Mouse (Mus musculus) lung, postnatal 0 days (tissue): ENCODE results near the gene Fam19a2. TPM values are rescaled to one million over a fixed set of nuclear protein-coding genes. Genes with fewer than 3 reads are reported as not detected.

Experiments used
- ATAC-seq: fragments of 200-750 bp; cut with Nextera tagmentation; 2 replicates; pipeline ENCODE4 v1.8.0; 2017; ENCODE audit warnings: moderate library complexity
- DNase-seq: peaks from one replicate; pipeline ENCODE4 v3.0.0-alpha.2; 2016; ENCODE audit warnings: low spot score
- H3K27ac ChIP-seq: fragments of 300-500 bp; sonication (generic); 2 replicates; pipeline ENCODE4 v1.5.1; 2014; ENCODE audit warnings: antibody characterized with exemption, mild to moderate bottlenecking, low read length, mixed read lengths
- H3K27me3 ChIP-seq: fragments of 300-500 bp; sonication (generic); replicated peaks from 2 replicates; pipeline ENCODE4 v1.6.1; 2014; ENCODE audit warnings: low read length, mixed read lengths; ENCODE audit not compliant: insufficient read depth
- H3K36me3 ChIP-seq: fragments of 300-500 bp; sonication (generic); 2 replicates; pipeline ENCODE4 v1.6.1; 2014; ENCODE audit warnings: low read length, mixed read lengths; ENCODE audit not compliant: insufficient read depth
- H3K4me1 ChIP-seq: fragments of 300-500 bp; sonication (generic); 2 replicates; pipeline ENCODE4 v1.6.1; 2014; ENCODE audit warnings: antibody characterized with exemption, low read depth, low read length, mixed read lengths; ENCODE audit not compliant: insufficient read depth
- H3K4me2 ChIP-seq: fragments of 300-500 bp; sonication (generic); replicated peaks from 2 replicates; pipeline ENCODE4 v1.6.1; 2014; ENCODE audit warnings: low read depth, mild to moderate bottlenecking, low read length, moderate library complexity, mixed read lengths
- H3K4me3 ChIP-seq: fragments of 300-500 bp; sonication (generic); 2 replicates; pipeline ENCODE4 v1.5.1; 2014; ENCODE audit warnings: low read depth, low read length
- H3K9ac ChIP-seq: fragments of 300-500 bp; sonication (generic); replicated peaks from 2 replicates; pipeline ENCODE4 v1.6.1; 2014; ENCODE audit warnings: low read depth, mild to moderate bottlenecking
- H3K9me3 ChIP-seq: fragments of 300-500 bp; sonication (generic); 2 replicates; pipeline ENCODE4 v1.6.1; 2016; ENCODE audit warnings: low read length, mixed read lengths
- CTCF ChIP-seq: IDR thresholded peaks from 2 replicates; pipeline ENCODE4 v1.5.1; 2016; ENCODE audit warnings: antibody characterized with exemption, mild to moderate bottlenecking
- EP300 ChIP-seq: IDR thresholded peaks from 2 replicates; pipeline ENCODE4 v1.6.1; 2016; ENCODE audit warnings: antibody characterized with exemption, mild to moderate bottlenecking, control low read depth
- WGBS: fragments of 180-500 bp; shearing (Covaris S2); extraction: QIAGEN DNeasy Blood & Tissue Kit; methylation state at CpG from one replicate; pipeline ENCODE4 v1.1.7; 2014; 5-methylcytosine and 5-hydroxymethylcytosine counted together
- polyA plus RNA-seq: library from polyadenylated mRNA; unstranded; fragments of >200 nt; fragmentation: Nextera tagmentation; extraction: Ambion mirVana; gene quantifications from 2 replicates; pipeline ENCODE4 v1.2.1, GENCODE M21; 2015

Fam19a2 gene
- polyA plus RNA-seq, 1 experiment from 2014 or later: 0.24 TPM

DNA sequence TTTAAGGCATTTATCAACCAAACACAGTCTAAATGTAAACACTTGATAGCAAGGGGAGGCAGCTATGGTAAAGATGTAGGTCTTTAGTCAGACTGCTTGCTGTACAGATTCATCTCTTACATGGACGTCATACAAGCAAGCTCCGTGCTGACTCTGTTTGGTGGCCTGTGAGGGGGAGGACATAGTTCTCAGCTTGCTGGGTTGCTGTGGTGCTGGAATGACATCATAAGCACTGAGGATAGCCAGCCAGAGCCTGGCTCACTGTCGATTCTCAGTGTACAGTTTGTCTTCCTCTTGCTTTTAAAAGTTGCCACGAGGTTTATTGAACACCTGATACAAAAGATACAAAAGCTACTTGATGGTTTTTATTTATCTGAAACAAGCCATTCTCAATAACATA is 100.8 kb downstream of the Fam19a2 start:
- Histone ChIP-seq H3K27ac (no peak overlapping the region), H3K9ac (no peak overlapping the region), H3K4me3 (no peak overlapping the region), H3K36me3 (no peaks in the 10 kb centered on the region), H3K27me3 (no peaks in the 10 kb centered on the region), H3K9me3 (no peaks in the 10 kb centered on the region), H3K4me2 (no peak overlapping the region), H3K4me1 (no peaks in the 10 kb centered on the region)
- TF ChIP-seq CTCF: no peak
- no peak for TF ChIP-seq EP300
- WGBS: 38% methylated on average over 4 of the region's 4 CpGs
- DNase-seq (no peak), ATAC-seq (no peak)

DNA sequence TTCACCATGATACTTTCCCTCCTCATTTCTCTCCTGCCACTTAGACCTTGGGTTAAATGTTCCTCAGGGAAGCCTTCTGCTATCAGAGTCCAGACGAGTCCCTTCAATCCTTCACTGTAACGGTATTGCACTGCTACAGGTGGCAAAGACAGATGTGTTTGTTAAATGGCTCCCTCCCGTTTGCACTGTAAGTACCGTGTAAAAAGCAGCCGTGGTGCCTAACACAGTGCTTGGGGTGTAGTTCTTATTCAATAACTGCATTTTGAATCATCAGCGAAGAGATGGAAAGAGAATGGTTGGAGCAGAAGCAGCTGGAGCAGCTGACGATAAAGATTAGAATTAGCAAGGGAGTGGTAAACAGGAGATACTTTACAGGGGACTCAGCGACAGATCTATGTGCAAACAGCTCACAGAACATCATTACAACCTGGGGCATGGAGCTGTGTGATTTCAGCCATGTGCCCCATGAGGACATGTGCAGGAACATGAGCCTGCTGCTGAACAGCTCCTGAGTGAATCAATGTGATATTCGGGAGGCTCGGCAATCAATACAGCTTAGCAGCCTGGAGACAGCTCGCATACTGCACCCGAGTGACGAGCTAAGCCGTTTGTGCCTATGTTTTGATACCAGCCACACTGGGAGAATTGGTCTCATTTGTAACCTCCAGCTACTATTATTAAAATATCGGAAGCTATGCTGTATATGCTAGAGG is 103.5 kb downstream of the Fam19a2 start:
- DNase-seq: no peak
- no peak overlapping the region for H3K27ac ChIP-seq
- no peaks in the 10 kb centered on the region for H3K9me3 ChIP-seq
- H3K4me2 ChIP-seq: no peak overlapping the region
- 73% methylated on average over 15 of the region's 15 CpGs for WGBS
- H3K9ac ChIP-seq: no peak overlapping the region
- no peaks in the 10 kb centered on the region for H3K4me1 ChIP-seq
- no peak overlapping the region for H3K4me3 ChIP-seq
- no peak for TF ChIP-seq EP300
- no peak for TF ChIP-seq CTCF
- no peaks in the 10 kb centered on the region for H3K36me3 ChIP-seq
- ATAC-seq: no peak
- no peaks in the 10 kb centered on the region for H3K27me3 ChIP-seq

DNA sequence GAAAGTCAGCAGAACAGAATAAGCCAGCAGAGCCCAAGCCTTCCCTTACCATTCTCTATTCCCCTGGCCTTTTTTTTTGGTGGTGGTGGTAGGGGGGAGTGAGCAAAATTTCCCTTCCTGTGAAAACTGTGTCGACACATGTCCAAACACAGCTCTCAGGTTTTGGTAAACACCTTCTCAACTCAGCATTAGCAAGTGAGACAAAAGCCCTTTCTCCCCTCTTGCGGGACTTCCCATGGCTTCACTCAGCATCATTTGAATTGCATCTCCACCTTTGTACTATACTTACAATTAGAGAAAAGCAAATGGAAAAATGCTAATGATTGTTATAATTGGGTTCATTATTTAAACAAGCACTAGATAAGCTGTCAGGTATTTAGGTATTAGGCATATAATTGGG is 119.5 kb downstream of the Fam19a2 start:
- H3K4me3 ChIP-seq: no peak overlapping the region
- WGBS: 38% methylated on average over 2 of the region's 2 CpGs
- TF ChIP-seq EP300 (no peak), CTCF (no peak)
- H3K36me3 ChIP-seq: no peaks in the 10 kb centered on the region
- H3K27me3 ChIP-seq: no peaks in the 10 kb centered on the region
- no peak overlapping the region for H3K27ac ChIP-seq
- no peak overlapping the region for H3K9ac ChIP-seq
- H3K9me3 ChIP-seq: no peaks in the 10 kb centered on the region
- DNase-seq (no peak), ATAC-seq (no peak)
- H3K4me1 ChIP-seq: no peaks in the 10 kb centered on the region
- no peak overlapping the region for H3K4me2 ChIP-seq

DNA sequence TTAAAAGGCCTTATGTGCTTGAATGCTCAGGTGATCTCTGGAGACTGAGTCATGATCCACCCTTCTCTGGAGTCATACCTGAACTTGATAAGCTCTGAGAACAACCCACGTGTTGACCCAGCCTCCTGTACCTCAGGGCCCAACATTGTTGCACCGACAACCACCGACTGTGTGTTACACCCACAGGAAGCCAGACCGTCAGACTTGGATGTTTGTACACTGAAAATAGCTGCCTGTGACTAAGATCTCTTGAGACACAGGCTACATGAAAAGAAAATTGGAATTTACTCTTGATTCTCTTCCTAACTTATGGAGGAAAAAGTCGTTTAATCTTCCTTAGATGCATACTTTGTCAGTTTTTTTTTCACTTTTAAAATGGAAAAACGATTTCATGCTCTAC is 121.8 kb downstream of the Fam19a2 start:
- Histone ChIP-seq H3K9me3 (no peaks in the 10 kb centered on the region), H3K4me2 (no peak overlapping the region), H3K27me3 (no peaks in the 10 kb centered on the region), H3K36me3 (no peaks in the 10 kb centered on the region), H3K27ac (no peak overlapping the region), H3K4me1 (no peaks in the 10 kb centered on the region), H3K9ac (no peak overlapping the region), H3K4me3 (no peak overlapping the region)
- no peak for ATAC-seq
- TF ChIP-seq CTCF: no peak
- no peak for TF ChIP-seq EP300
- DNase-seq: no peak
- 61% methylated on average over 6 of the region's 6 CpGs for WGBS

DNA sequence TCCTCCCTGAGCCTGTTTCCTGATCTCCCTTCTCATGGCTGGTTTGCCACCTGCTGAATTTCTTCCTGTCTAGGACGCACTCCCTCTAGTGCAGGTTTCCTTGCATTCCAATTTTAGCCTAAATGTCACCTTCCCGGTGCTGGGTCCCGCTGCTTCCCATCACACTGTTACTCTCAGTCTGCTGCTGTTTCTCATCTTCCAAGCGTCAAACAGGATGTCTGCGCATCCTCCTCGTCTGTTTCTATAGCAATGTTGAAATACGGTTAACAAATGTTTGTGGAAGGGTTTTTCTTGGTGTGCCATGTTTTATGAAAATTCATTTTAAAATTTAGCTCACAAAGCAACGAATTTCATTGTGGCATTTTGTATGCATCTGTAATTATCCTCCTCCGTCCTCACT is 131.6 kb downstream of the Fam19a2 start:
- Histone ChIP-seq H3K27ac (no peak overlapping the region), H3K4me2 (no peak overlapping the region), H3K36me3 (no peaks in the 10 kb centered on the region), H3K4me3 (no peak overlapping the region), H3K4me1 (no peaks in the 10 kb centered on the region), H3K9me3 (no peaks in the 10 kb centered on the region), H3K27me3 (no peaks in the 10 kb centered on the region), H3K9ac (no peak overlapping the region)
- no peak for ATAC-seq
- 67% methylated on average over 9 of the region's 9 CpGs for WGBS
- no peak for DNase-seq
- TF ChIP-seq CTCF: no peak
- TF ChIP-seq EP300: no peak

DNA sequence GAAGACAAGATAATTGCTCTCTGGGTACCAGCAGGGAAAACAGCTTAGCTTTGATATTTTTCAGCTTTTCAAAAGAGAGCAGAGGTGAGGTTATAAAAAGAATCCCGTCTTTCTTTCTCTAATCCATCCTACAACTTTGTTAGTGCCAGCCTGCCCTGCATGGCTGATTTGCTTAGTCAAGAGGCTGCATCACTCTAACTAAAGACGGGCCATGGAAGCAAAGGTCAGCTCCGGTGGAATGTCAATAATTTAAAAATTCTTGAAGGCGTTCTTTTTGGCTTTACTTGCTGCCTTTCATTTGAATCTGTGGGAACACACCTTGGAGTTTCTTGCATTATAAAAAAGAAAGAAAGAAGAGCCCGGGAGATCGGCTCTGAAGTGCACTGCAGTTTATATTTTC is 134.3 kb downstream of the Fam19a2 start:
- TF ChIP-seq EP300: no peak
- no peak for TF ChIP-seq CTCF
- no peak for DNase-seq
- no peaks in the 10 kb centered on the region for H3K9me3 ChIP-seq

DNA sequence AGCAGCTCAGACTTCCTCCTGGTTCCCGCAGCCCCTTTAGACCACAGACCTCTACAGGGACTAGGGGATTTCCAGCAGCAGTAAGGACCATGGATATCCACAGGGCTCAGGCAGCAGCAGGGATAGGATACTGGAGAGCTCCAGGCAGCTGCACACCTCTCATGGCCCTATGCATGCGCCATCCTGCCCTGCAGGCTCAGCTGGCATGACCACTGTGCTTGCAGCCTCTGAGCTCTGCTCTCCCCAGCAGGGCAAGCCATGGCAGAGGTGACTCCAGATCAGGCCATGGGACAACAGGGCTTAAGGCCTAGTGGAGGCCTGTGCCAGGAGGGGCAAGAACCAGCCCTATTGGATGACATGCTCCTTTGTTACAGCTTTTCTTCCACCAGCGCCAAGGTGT is 137.4 kb downstream of the Fam19a2 start:
- no peak for ATAC-seq
- no peak overlapping the region for H3K4me3 ChIP-seq
- no peaks in the 10 kb centered on the region for H3K9me3 ChIP-seq

More for the DNA sequence above, 134.3 kb downstream of the Fam19a2 start:
- Histone ChIP-seq H3K27me3 (no peaks in the 10 kb centered on the region), H3K4me2 (no peak overlapping the region), H3K27ac (no peak overlapping the region), H3K4me3 (no peak overlapping the region), H3K36me3 (no peaks in the 10 kb centered on the region), H3K4me1 (no peaks in the 10 kb centered on the region), H3K9ac (no peak overlapping the region)
- 33% methylated on average over 6 of the region's 6 CpGs for WGBS
- ATAC-seq: no peak

More for the DNA sequence above, 137.4 kb downstream of the Fam19a2 start:
- DNase-seq: no peak
- H3K4me2 ChIP-seq: no peak overlapping the region
- H3K36me3 ChIP-seq: no peaks in the 10 kb centered on the region
- H3K27me3 ChIP-seq: no peaks in the 10 kb centered on the region
- no peak overlapping the region for H3K27ac ChIP-seq
- TF ChIP-seq CTCF: no peak
- no peak for TF ChIP-seq EP300
- WGBS: 88% methylated on average over 3 of the region's 3 CpGs
- H3K9ac ChIP-seq: no peak overlapping the region
- no peaks in the 10 kb centered on the region for H3K4me1 ChIP-seq
